Mouse (Mus musculus): ENCODE results near the gene Gpr137. TPM values are rescaled to one million over a fixed set of nuclear protein-coding genes. Genes with fewer than 3 reads are reported as not detected.

Gpr137 gene
- polyA plus RNA-seq, 2 experiments: 4.4 to 5.5 TPM

- H3K4me3 ChIP-seq (ENCODE audit: insufficient read depth in 1 of 2, low read depth in 2 of 2, low read length in 2 of 2): no peak overlapping the region
- H3K9me3 ChIP-seq (ENCODE audit: control insufficient read depth, low read length): no peaks in the 10 kb centered on the region
- no peak for ATAC-seq (ENCODE audit: insufficient read depth)
- H3K27me3 ChIP-seq (ENCODE audit: control insufficient read depth, insufficient read depth, low read length): no peaks in the 10 kb centered on the region
- H3K9ac ChIP-seq (replicated peaks): no peak overlapping the region
- no peak overlapping the region for H3K27ac ChIP-seq
- DNase-seq (ENCODE audit: low read depth in 3 of 3, low spot score in 3 of 3): no peak
- H3K4me1 ChIP-seq (replicated peaks; ENCODE audit: control insufficient read depth in 2 of 2, insufficient read depth in 2 of 2, low read length in 1 of 2): no peaks in the 10 kb centered on the region
- TF ChIP-seq EP300 (IDR thresholded peaks at IDR 0.05; ENCODE audit: low read depth) (no peak), CTCF (IDR thresholded peaks at IDR 0.05; ENCODE audit: low read depth) (no peak)
- WGBS (ENCODE audit: insufficient replicate concordance): 79% methylated on average over 14 of the region's 14 CpGs
- H3K36me3 ChIP-seq (replicated peaks; ENCODE audit: control insufficient read depth, insufficient read depth, low read depth): no peaks in the 10 kb centered on the region
- H3K4me2 ChIP-seq (ENCODE audit: low read depth): no peak overlapping the region
These were observed 48.4 kb downstream of the Gpr137 start for GRCm38 (mm10) chr19:6893731-6894451.

- Histone ChIP-seq H3K27me3 (ENCODE audit: control insufficient read depth, insufficient read depth, low read length) (no peaks in the 10 kb centered on the region), H3K27ac (no peak overlapping the region), H3K4me2 (ENCODE audit: low read depth) (no peak overlapping the region), H3K36me3 (replicated peaks; ENCODE audit: control insufficient read depth, insufficient read depth, low read depth) (no peaks in the 10 kb centered on the region), H3K4me3 (ENCODE audit: insufficient read depth in 1 of 2, low read depth in 2 of 2, low read length in 2 of 2) (no peak overlapping the region), H3K9ac (replicated peaks) (no peak overlapping the region), H3K4me1 (replicated peaks; ENCODE audit: control insufficient read depth in 2 of 2, insufficient read depth in 2 of 2, low read length in 1 of 2) (no peaks in the 10 kb centered on the region), H3K9me3 (ENCODE audit: control insufficient read depth, low read length) (no peaks in the 10 kb centered on the region)
- TF ChIP-seq CTCF (IDR thresholded peaks at IDR 0.05; ENCODE audit: low read depth) (no peak), EP300 (IDR thresholded peaks at IDR 0.05; ENCODE audit: low read depth) (no peak)
- DNase-seq (ENCODE audit: low read depth in 3 of 3, low spot score in 3 of 3) (no peak), ATAC-seq (ENCODE audit: insufficient read depth) (no peak)
- WGBS (ENCODE audit: insufficient replicate concordance): 43% methylated on average over 4 of the region's 4 CpGs
These were observed 49.8 kb downstream of the Gpr137 start for GRCm38 (mm10) chr19:6892512-6892911.

Small RNAs within 50 kb of the gene (microRNA-seq; reads per million reads assigned to microRNA genes)
- 3.0 reads per million for gene Mir6990

Other genes starting within 250 kb of the Gpr137 start
- 3.0 and 3.1 TPM in 2 replicates for gene Rps6ka4, start 101.8 kb downstream of the Gpr137 start, polyA plus RNA-seq (2012; rRNA removed)
- gene Rps6ka4, start 101.8 kb downstream of the Gpr137 start, polyA plus RNA-seq (2014; fragmentation: Nextera tagmentation; extraction: Ambion mirVana): 4.3 and 5.4 TPM in 2 replicates
- gene Ccdc88b, start 84.3 kb downstream of the Gpr137 start, polyA plus RNA-seq (2012; rRNA removed): 1.5 and 2.3 TPM in 2 replicates
- 0.76 and 1.1 TPM in 2 replicates for gene Ccdc88b, start 84.3 kb downstream of the Gpr137 start, polyA plus RNA-seq (2014; fragmentation: Nextera tagmentation; extraction: Ambion mirVana)
- gene Trmt112, start 32.8 kb downstream of the Gpr137 start, polyA plus RNA-seq (2012; rRNA removed): 65.7 and 69.4 TPM in 2 replicates
- gene Trmt112, start 32.8 kb downstream of the Gpr137 start, polyA plus RNA-seq (2014; fragmentation: Nextera tagmentation; extraction: Ambion mirVana): 75.2 and 77.4 TPM in 2 replicates
- gene Prdx5, start 32.4 kb downstream of the Gpr137 start, polyA plus RNA-seq (2012; rRNA removed): 41.8 and 54.9 TPM in 2 replicates
- gene Prdx5, start 32.4 kb downstream of the Gpr137 start, polyA plus RNA-seq (2014; fragmentation: Nextera tagmentation; extraction: Ambion mirVana): 78.7 and 87.2 TPM in 2 replicates
- gene Esrra, start 20.7 kb downstream of the Gpr137 start, polyA plus RNA-seq (2012; rRNA removed): 6.2 and 6.6 TPM in 2 replicates
- gene Esrra, start 20.7 kb downstream of the Gpr137 start, polyA plus RNA-seq (2014; fragmentation: Nextera tagmentation; extraction: Ambion mirVana): 1.6 and 2.2 TPM in 2 replicates
- gene Catsperz, start 17.1 kb downstream of the Gpr137 start, polyA plus RNA-seq (2012; rRNA removed): 0.13 and 0.16 TPM in 2 replicates
- gene Catsperz, start 17.1 kb downstream of the Gpr137 start, polyA plus RNA-seq (2014; fragmentation: Nextera tagmentation; extraction: Ambion mirVana): 0.28 and 0.37 TPM in 2 replicates
- gene Kcnk4, start 8.0 kb downstream of the Gpr137 start, polyA plus RNA-seq (2012; rRNA removed): not detected in 2 replicates
- 0.05 TPM in 1 of 2 replicates, not detected in the other for gene Kcnk4, start 8.0 kb downstream of the Gpr137 start, polyA plus RNA-seq (2014; fragmentation: Nextera tagmentation; extraction: Ambion mirVana)
- gene Bad, start 619 bp downstream of the Gpr137 start, polyA plus RNA-seq (2012; rRNA removed): 22.3 and 22.8 TPM in 2 replicates
- gene Bad, start 619 bp downstream of the Gpr137 start, polyA plus RNA-seq (2014; fragmentation: Nextera tagmentation; extraction: Ambion mirVana): 25.7 and 27.9 TPM in 2 replicates
- 52.2 and 69.6 TPM in 2 replicates for gene Ppp1r14b, start 32.5 kb upstream of the Gpr137 start, polyA plus RNA-seq (2012; rRNA removed)
- 74.0 and 79.2 TPM in 2 replicates for gene Ppp1r14b, start 32.5 kb upstream of the Gpr137 start, polyA plus RNA-seq (2014; fragmentation: Nextera tagmentation; extraction: Ambion mirVana)
- gene Plcb3, start 34.0 kb upstream of the Gpr137 start, polyA plus RNA-seq (2012; rRNA removed): 7.2 and 7.7 TPM in 2 replicates
- 4.6 and 4.9 TPM in 2 replicates for gene Plcb3, start 34.0 kb upstream of the Gpr137 start, polyA plus RNA-seq (2014; fragmentation: Nextera tagmentation; extraction: Ambion mirVana)
- gene Fkbp2, start 38.0 kb upstream of the Gpr137 start, polyA plus RNA-seq (2012; rRNA removed): 31.7 and 46.1 TPM in 2 replicates
- gene Fkbp2, start 38.0 kb upstream of the Gpr137 start, polyA plus RNA-seq (2014; fragmentation: Nextera tagmentation; extraction: Ambion mirVana): 65.7 and 67.1 TPM in 2 replicates
- gene Vegfb, start 45.2 kb upstream of the Gpr137 start, polyA plus RNA-seq (2012; rRNA removed): 7.6 and 8.0 TPM in 2 replicates
- 9.5 and 10.2 TPM in 2 replicates for gene Vegfb, start 45.2 kb upstream of the Gpr137 start, polyA plus RNA-seq (2014; fragmentation: Nextera tagmentation; extraction: Ambion mirVana)
- 7.8 and 8.6 TPM in 2 replicates for gene Dnajc4, start 50.1 kb upstream of the Gpr137 start, polyA plus RNA-seq (2012; rRNA removed)
- 10.0 and 10.5 TPM in 2 replicates for gene Dnajc4, start 50.1 kb upstream of the Gpr137 start, polyA plus RNA-seq (2014; fragmentation: Nextera tagmentation; extraction: Ambion mirVana)
- 6.8 and 7.1 TPM in 2 replicates for gene Nudt22, start 53.6 kb upstream of the Gpr137 start, polyA plus RNA-seq (2012; rRNA removed)
- gene Nudt22, start 53.6 kb upstream of the Gpr137 start, polyA plus RNA-seq (2014; fragmentation: Nextera tagmentation; extraction: Ambion mirVana): 9.7 and 10.9 TPM in 2 replicates
- gene Trpt1, start 53.7 kb upstream of the Gpr137 start, polyA plus RNA-seq (2012; rRNA removed): 1.8 and 1.9 TPM in 2 replicates
- 1.7 and 2.0 TPM in 2 replicates for gene Trpt1, start 53.7 kb upstream of the Gpr137 start, polyA plus RNA-seq (2014; fragmentation: Nextera tagmentation; extraction: Ambion mirVana)
- gene Fermt3, start 77.0 kb upstream of the Gpr137 start, polyA plus RNA-seq (2012; rRNA removed): 58.1 and 58.9 TPM in 2 replicates
- 72.2 and 78.4 TPM in 2 replicates for gene Fermt3, start 77.0 kb upstream of the Gpr137 start, polyA plus RNA-seq (2014; fragmentation: Nextera tagmentation; extraction: Ambion mirVana)
- gene Stip1, start 97.5 kb upstream of the Gpr137 start, polyA plus RNA-seq (2012; rRNA removed): 56.2 and 86.2 TPM in 2 replicates
- gene Stip1, start 97.5 kb upstream of the Gpr137 start, polyA plus RNA-seq (2014; fragmentation: Nextera tagmentation; extraction: Ambion mirVana): 113 and 122 TPM in 2 replicates
- 4.5 TPM in 2 replicates for gene Macrod1, start 114.3 kb upstream of the Gpr137 start, polyA plus RNA-seq (2012; rRNA removed)
- 3.7 and 5.1 TPM in 2 replicates for gene Macrod1, start 114.3 kb upstream of the Gpr137 start, polyA plus RNA-seq (2014; fragmentation: Nextera tagmentation; extraction: Ambion mirVana)
- gene Flrt1, start 163.2 kb upstream of the Gpr137 start, polyA plus RNA-seq (2012; rRNA removed): 0.01 and 0.02 TPM in 2 replicates
- gene Flrt1, start 163.2 kb upstream of the Gpr137 start, polyA plus RNA-seq (2014; fragmentation: Nextera tagmentation; extraction: Ambion mirVana): 0.08 and 0.09 TPM in 2 replicates

Data from liver, embryonic 14.5 days (tissue).